Mouse (Mus musculus): Measurements from ENCODE around the gene Zbtb8b.

DNA sequence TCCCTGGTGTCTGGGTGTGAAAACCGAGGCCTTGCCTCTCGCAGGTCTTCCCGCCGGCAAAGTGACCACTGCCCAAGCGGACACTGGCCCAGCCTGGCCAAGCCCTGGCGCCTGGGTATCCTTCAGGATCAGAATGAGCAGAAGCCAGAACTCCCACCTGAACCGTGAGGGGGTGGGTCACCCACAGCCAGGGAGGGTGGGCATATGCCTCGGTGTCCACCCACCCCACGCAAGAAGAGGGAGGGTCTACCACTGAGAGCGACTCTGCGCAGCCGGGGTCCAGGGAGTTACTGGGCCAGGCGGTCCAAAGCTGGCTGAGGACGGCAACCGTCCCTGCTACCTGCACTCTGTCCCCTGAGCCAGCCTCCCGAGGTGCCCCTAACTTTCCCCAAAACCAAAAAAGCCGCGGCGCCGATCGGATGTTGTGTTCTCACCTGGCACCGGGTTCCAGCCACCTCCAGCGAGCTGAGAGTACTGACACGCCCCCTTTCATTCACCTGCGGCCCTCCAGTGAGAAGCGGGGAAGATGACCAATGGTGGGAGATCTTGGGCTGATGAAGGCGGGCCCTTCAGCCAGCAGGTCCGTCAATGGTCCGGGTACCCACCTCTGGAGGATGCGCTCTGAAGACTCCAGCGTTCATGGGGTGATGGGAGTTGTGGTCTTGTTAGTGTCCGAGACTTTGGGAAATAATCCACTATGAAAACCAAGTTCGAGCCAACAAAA is at the start of gene Zbtb8b:
- TF ChIP-seq CTCF (IDR thresholded peaks at IDR 0.05; ENCODE audit: low read depth, low read length) (no peak), POLR2A (IDR thresholded peaks at IDR 0.05; ENCODE audit: extremely low read depth, insufficient read depth, low read length) (no peak)
